Mouse (Mus musculus) kidney, postnatal 10 days (tissue): Measurements from ENCODE around the gene Olfr557.

ENCODE experiments used
- DNase-seq: peaks from one replicate; pipeline ENCODE4 v3.0.0; 2021; ENCODE audit warnings: mixed read lengths

Gene Olfr557

DNA sequence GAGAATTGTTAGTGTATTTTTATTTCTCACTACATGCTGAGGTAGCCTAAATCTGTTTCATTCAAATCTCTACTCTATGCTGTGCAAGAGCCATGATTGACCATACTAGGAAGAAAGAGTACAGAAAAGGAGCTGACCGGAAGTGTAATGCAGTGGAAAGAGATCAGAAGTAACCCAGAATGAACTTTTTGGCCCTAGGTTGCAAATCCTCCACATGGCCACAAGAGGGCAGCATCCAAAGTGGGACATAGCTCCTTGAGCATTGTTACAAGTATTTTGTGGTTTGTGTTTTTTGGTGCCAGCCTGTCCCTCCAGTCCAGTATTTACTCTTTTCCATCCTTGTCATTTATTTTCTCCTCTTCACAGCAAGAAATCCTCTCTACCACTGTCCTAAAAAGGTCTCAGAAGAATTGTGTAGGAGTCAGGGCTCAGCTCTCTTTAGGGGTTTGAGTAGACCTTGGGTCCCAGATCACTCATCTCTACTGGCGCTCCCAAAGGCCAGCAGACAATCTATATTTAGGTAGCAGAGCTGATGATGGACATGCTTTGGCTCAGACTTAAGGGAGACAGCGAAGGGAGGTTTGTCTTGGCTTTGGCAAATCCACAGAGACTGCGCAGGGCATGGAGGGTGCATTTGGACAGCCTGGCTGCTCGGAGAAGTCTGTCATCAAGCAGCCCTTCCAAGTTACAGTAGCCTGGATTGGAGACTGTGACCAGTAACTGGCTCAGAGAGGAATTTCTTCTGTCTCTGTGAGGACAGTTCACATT is at the start of gene Olfr557:
Olfr557 (plus strand) TSS at position 553 of the 768 bp plus-strand sequence.
- DNase-seq, result peak; percentile 49

DNA sequence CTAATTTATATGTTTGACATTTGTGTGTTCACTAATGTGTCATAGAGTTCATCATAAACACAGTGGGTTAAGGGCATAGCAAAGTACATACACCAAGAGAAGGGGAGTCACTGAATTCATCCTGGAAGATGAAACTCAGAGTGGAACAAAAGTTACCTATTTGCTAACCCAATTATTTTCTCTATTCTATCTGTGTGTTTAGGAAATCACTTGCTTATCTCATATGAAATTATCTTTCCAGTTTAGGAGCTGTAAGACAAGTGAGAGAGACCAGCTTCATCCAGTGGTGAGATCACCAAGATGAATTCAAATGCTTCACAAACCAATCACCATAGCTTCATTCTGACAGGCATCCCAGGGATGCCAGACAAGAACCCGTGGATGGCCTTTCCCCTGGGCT is 37.2 kb upstream of the Olfr557 start, which contains the start of gene Olfr555:
Olfr555 (plus strand) TSS at position 301 of the 400 bp plus-strand sequence.
- no peak for DNase-seq

- no peak for DNase-seq
Observed at GRCm38 (mm10) chr7:102664599-102664998, 31.1 kb upstream of the Olfr557 start, which contains the start of gene Olfr556. TSS of gene Olfr556 (plus strand) at chr7:102664899.

GRCm38 (mm10) chr7:102665378-102665777 is 30.3 kb upstream of the Olfr557 start:
- DNase-seq, result no peak

- DNase-seq, result no peak
Observed at GRCm38 (mm10) chr7:102676225-102676624, 19.5 kb upstream of the Olfr557 start.

DNA sequence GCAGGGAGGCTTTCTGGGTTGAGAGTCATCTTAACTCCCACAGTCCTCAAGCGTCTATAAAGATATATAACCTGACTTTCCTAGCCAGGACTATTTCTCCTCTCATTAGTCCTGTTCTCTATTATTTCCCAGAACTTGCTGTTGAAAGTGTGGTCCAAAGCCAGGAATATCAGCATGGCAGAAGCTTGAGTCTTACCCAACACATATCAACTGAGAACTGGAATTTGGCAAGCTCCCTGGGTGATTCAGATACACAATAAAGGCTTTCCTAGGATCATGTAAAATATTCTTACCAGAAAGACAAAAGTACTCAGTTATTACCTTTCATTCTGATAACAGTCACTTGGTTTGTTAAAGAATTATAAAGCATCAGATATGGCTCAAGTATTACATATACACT is 13.8 kb upstream of the Olfr557 start:
- no peak for DNase-seq

GRCm38 (mm10) chr7:102686944-102687501 is 8.7 kb upstream of the Olfr557 start, which contains the start of gene Trim68:
TSS of gene Trim68 (minus strand) at chr7:102687327.
- peak; percentile 94 for DNase-seq

DNA sequence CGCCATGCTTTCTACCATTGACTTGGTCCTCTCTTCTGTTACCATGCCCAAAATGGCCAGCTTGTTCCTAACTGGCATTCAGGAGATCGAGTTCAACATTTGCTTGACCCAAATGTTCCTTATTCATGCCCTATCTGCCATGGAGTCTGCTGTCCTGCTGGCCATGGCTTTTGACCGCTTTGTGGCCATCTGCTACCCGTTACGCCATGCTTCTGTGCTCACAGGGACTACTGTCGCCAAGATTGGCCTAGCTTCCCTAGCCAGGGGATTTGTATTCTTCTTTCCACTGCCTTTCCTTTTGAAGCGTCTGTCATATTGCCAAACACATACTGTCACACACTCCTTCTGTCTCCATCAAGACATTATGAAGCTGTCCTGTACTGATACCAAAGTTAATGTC is 2.8 kb downstream of the Olfr557 start:
- no peak for DNase-seq

DNA sequence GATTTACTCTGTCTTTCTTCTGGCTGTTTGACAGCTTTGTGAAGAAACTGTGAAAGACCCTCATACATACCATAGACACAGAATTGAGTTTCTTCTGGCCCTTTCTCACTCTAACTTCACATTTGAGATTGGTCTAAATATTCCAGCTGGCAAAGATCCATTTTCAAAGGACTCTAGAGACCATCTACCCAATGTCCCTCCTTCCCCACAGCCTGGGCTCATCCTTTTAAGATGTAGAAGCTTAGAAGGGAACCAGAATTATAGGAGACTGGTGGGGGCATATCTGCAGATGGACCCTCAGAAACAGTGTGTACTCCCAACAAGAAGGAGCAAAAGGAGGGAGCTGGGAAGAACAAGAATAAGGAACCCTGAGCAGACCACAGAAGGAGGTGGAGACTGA is 6.2 kb downstream of the Olfr557 start, which contains the start of gene Olfr558:
Olfr558 (plus strand) TSS at position 301 of the 400 bp plus-strand sequence.
- DNase-seq, result no peak

DNA sequence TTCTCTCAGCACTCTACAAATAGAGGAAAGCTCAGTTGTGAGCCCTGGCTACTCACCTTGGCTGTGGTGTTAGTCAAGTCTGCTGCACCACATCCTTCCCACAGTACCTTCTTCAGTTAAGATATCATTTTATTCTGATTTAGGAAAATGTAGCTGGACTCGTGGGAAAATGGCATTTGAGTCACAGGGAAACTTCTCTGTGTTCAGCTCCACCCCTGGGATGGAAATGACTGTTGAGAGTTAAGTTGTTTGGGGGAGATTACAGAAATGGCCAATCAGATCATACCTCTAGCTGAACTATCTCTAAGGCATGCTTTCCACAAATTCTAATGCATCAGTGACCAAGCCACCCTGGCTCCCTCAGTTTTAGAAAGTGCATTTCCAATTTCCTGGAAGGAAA is 23.3 kb downstream of the Olfr557 start, which contains the start of gene Olfr33:
Olfr33 (minus strand) TSS at position 101 of the 400 bp plus-strand sequence.
- DNase-seq, result no peak

GRCm38 (mm10) chr7:102727391-102727790 is 31.7 kb downstream of the Olfr557 start, which contains the start of gene Olfr559:
TSS of gene Olfr559 (minus strand) at chr7:102727491.
- no peak for DNase-seq

DNA sequence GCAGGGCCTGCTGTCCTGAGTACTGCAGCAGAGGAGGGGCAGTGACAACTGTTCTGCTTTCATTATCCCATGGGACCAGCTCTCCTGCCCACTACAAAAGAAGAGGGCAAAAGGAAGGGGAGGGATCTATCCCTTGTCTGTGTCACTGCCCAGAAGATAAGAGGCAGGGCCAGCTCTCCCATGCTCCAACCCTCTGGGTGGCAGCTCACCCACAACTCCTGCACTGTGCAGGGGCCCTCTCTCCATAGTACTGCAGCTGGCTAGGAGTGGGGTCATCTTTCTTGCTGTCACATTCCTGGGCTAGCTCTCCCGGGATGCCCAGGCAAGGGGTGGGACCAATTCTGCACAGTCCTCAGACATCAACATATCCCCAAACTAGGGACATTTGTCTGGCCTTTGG is 38.1 kb downstream of the Olfr557 start:
- DNase-seq, result no peak

DNA sequence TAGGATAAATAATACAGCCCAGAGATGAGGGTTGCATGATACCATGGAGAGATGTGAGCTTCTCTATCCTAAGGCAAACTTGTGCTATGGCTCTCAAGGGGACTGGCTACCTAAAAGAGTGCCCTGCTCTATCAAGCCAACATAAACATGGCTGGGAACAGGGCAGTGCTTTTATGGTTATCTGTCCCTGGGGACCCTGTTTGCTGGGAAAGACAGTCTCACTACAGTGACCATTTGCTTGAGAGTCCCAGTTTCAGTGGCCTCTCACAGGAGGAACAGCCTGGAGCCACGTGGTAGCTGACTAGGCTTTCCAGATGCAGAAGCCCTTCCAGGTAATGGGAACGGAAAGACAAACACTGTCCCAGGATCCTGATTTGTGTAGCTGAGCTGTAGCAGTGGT is 42.0 kb downstream of the Olfr557 start:
- DNase-seq, result no peak
